ENCODE assay signal across 8 mouse cellular contexts in genomic region chr9:62367510-62368071, GRCm38 (mm10). TPM values are rescaled to one million over a fixed set of nuclear protein-coding genes. Genes with fewer than 3 reads are reported as not detected.
DNase-seq lines count a peak whose midpoint lies in the region; ATAC-seq and TF ChIP-seq lines count a peak whose summit lies in the region.

No protein-coding gene starts in this region.

- ATAC-seq in G1E (ENCODE audit: extremely low read depth, insufficient number of reproducible peaks, low FRiP score, poor library complexity, severe bottlenecking): no peak
- ATAC-seq in forebrain, postnatal 0 days: no peak
- ATAC-seq in stomach, embryonic 16.5 days (ENCODE audit: insufficient read depth, low FRiP score): no peak

- DNase-seq in heart, adult 11 months: peak; percentile 98
- no peak for DNase-seq in heart, postnatal 4 days
- no peak for DNase-seq in G1E (ENCODE audit: low spot score)
- DNase-seq in forebrain, postnatal 0 days: peak; percentile 38
- DNase-seq in kidney, postnatal 14 days: peak; percentile 68
- DNase-seq in thymus, postnatal 4 days: no peak
- DNase-seq in frontal cortex, postnatal 36 days (ENCODE audit: low spot score in 2 of 2): no peak

- peaks cover 83% of the 10 kb centered on the region for H3K36me3 ChIP-seq in G1E (replicated peaks)
- H3K36me3 ChIP-seq in forebrain, postnatal 0 days (ENCODE audit: insufficient read depth): peaks cover 5% of the 10 kb centered on the region
- no peaks in the 10 kb centered on the region for H3K36me3 ChIP-seq in stomach, embryonic 16.5 days (ENCODE audit: control insufficient read depth, insufficient read depth, low read length)

- H3K27me3 ChIP-seq in G1E (ENCODE audit: insufficient read depth, low read length): no peaks in the 10 kb centered on the region
- H3K27me3 ChIP-seq in forebrain, postnatal 0 days (ENCODE audit: insufficient read depth, low read length): no peaks in the 10 kb centered on the region
- no peaks in the 10 kb centered on the region for H3K27me3 ChIP-seq in stomach, embryonic 16.5 days (ENCODE audit: control insufficient read depth, insufficient read depth, low read length)

- H3K4me1 ChIP-seq in G1E (ENCODE audit: insufficient read depth, low read depth, low read length): peaks cover 97% of the 10 kb centered on the region
- peaks cover 36% of the 10 kb centered on the region for H3K4me1 ChIP-seq in forebrain, postnatal 0 days (ENCODE audit: insufficient read depth)
- peaks cover 80% of the 10 kb centered on the region for H3K4me1 ChIP-seq in stomach, embryonic 16.5 days (ENCODE audit: control insufficient read depth, insufficient read depth, low read length)

- H3K27ac ChIP-seq in forebrain, postnatal 0 days (ENCODE audit: low read depth, low read length): peak overlapping the region; percentile 69
- peak overlapping the region; percentile 48 for H3K27ac ChIP-seq in stomach, embryonic 16.5 days (ENCODE audit: low read length)

- peak overlapping the region; percentile 54; the same call in 1 of the 2 replicates for H3K4me3 ChIP-seq in G1E (ENCODE audit: low read depth, low read length)
- H3K4me3 ChIP-seq in forebrain, postnatal 0 days (ENCODE audit: low read depth, low read length): no peak overlapping the region
- H3K4me3 ChIP-seq in stomach, embryonic 16.5 days (replicated peaks; ENCODE audit: low read length): no peak overlapping the region

- no peak overlapping the region for H3K9ac ChIP-seq in forebrain, postnatal 0 days
- H3K9ac ChIP-seq in stomach, embryonic 16.5 days (ENCODE audit: low read length): 0 out of 2 replicates have a peak overlapping the region, but pooled peaks have one; percentile 4

- H3K4me2 ChIP-seq in forebrain, postnatal 0 days (ENCODE audit: low read depth): no peak overlapping the region
- H3K4me2 ChIP-seq in stomach, embryonic 16.5 days (ENCODE audit: low read depth, low read length): no peak overlapping the region

- TF ChIP-seq CTCF in G1E (IDR thresholded peaks at IDR 0.05; ENCODE audit: low read depth, low read length): no peak
- TF ChIP-seq CTCF in forebrain, postnatal 0 days (IDR thresholded peaks at IDR 0.05; ENCODE audit: low read depth): no peak

- WGBS in forebrain, postnatal 0 days: 34% methylated on average over 10 of the region's 10 CpGs
- 45% methylated on average over 10 of the region's 10 CpGs for WGBS in stomach, embryonic 16.5 days

- H3K9me3 ChIP-seq in G1E (replicated peaks): no peaks in the 10 kb centered on the region
- no peaks in the 10 kb centered on the region for H3K9me3 ChIP-seq in forebrain, postnatal 0 days (ENCODE audit: low read length)
- no peaks in the 10 kb centered on the region for H3K9me3 ChIP-seq in stomach, embryonic 16.5 days (replicated peaks; ENCODE audit: control insufficient read depth, low read length)

RNA-seq across cellular contexts. Expression of gene Anp32a, which starts 26.5 kb away (rescaled TPM):
- total RNA-seq in heart, postnatal 4 days (2021): 100 to 1,000 TPM; 255 to 279 TPM
- total RNA-seq in G1E (2014; fragmentation: Nextera tagmentation) (565 and 646 TPM in 2 replicates), G1E (2017) (481 and 765 TPM in 2 replicates)
- polyA plus RNA-seq in G1E (2012): 246 and 734 TPM in 2 replicates
- 130 and 140 TPM in 2 replicates for total RNA-seq in forebrain, postnatal 0 days (2014; rRNA removed)
- 96.1 and 110 TPM in 2 replicates for polyA plus RNA-seq in forebrain, postnatal 0 days (2015; fragmentation: Nextera tagmentation; extraction: Ambion mirVana)
- polyA plus RNA-seq in stomach, embryonic 16.5 days (2015; fragmentation: Nextera tagmentation; extraction: Ambion mirVana): 117 and 125 TPM in 2 replicates

Comparison
In these comparisons a context has a peak if more than half of its experiments do, and no peak if none do; other contexts are left out.
1. DNase-seq: peak in heart, adult 11 months (single experiment), forebrain, postnatal 0 days (single experiment) and kidney, postnatal 14 days (single experiment); none in heart, postnatal 4 days (single experiment), G1E (single experiment), thymus, postnatal 4 days (single experiment) and frontal cortex, postnatal 36 days (0 of 2).